Mouse (Mus musculus) forebrain, embryonic 12.5 days (tissue): ENCODE results near the gene Dnm3. TPM values are rescaled to one million over a fixed set of nuclear protein-coding genes. Genes with fewer than 3 reads are reported as not detected.

ENCODE experiments used
- ATAC-seq: fragments of 200-750 bp; cut with Nextera tagmentation; 2 replicates; pipeline ENCODE4 v1.8.0; 2017; ENCODE audit warnings: moderate TSS enrichment; ENCODE audit not compliant: low FRiP score
- H3K27ac ChIP-seq: fragments of 300-500 bp; sonication (generic); 2 replicates; pipeline ENCODE4 v1.5.1; 2016; ENCODE audit warnings: mild to moderate bottlenecking
- H3K27me3 ChIP-seq: fragments of 300-500 bp; sonication (generic); 2 replicates; pipeline ENCODE4 v1.6.1; 2016; ENCODE audit warnings: mild to moderate bottlenecking
- H3K36me3 ChIP-seq: fragments of 300-500 bp; sonication (generic); replicated peaks from 2 replicates; pipeline ENCODE4 v1.6.1; 2016; ENCODE audit warnings: mild to moderate bottlenecking
- H3K4me1 ChIP-seq: fragments of 300-500 bp; sonication (generic); 2 replicates; pipeline ENCODE4 v1.6.1; 2016
- H3K4me2 ChIP-seq: fragments of 300-500 bp; sonication (generic); 2 replicates; pipeline ENCODE4 v1.6.1; 2016; ENCODE audit warnings: mild to moderate bottlenecking, moderate library complexity
- H3K4me3 ChIP-seq: fragments of 300-500 bp; sonication (generic); replicated peaks from 2 replicates; pipeline ENCODE4 v1.5.1; 2016; ENCODE audit warnings: mild to moderate bottlenecking
- H3K9ac ChIP-seq: fragments of 300-500 bp; sonication (generic); 2 replicates; pipeline ENCODE4 v1.6.1; 2016; ENCODE audit warnings: mild to moderate bottlenecking
- H3K9me3 ChIP-seq: fragments of 300-500 bp; sonication (generic); 2 replicates; pipeline ENCODE4 v1.6.1; 2016
- WGBS: fragments of 180-500 bp; shearing (Covaris S2); methylation state at CpG from one replicate; pipeline ENCODE4 v1.1.7; 2016; 5-methylcytosine and 5-hydroxymethylcytosine counted together
- polyA plus RNA-seq: library from polyadenylated mRNA; unstranded; fragments of >200 nt; fragmentation: Nextera tagmentation; extraction: Ambion mirVana; gene quantifications from 2 replicates; pipeline ENCODE4 v1.2.1, GENCODE M21; 2016

Gene Dnm3
- polyA plus RNA-seq, 1 experiment from 2014 or later = 12.1 TPM

GRCm38 (mm10) chr1:162158486-162158885, 319.3 kb downstream of the Dnm3 start:
- WGBS = 70% methylated on average over 2 of the region's 2 CpGs

GRCm38 (mm10) chr1:162157659-162158058, 320.2 kb downstream of the Dnm3 start:
- Histone ChIP-seq H3K27ac (no peak overlapping the region), H3K4me2 (no peak overlapping the region), H3K9me3 (no peaks in the 10 kb centered on the region), H3K4me3 (no peak overlapping the region), H3K4me1 (peaks cover 8% of the 10 kb centered on the region; the same call in 1 of the 2 replicates), H3K27me3 (no peaks in the 10 kb centered on the region), H3K9ac (no peak overlapping the region), H3K36me3 (no peaks in the 10 kb centered on the region)
- WGBS = 92% methylated on average over 5 of the region's 5 CpGs
- no peak for ATAC-seq

More at GRCm38 (mm10) chr1:162158486-162158885, 319.3 kb downstream of the Dnm3 start:
- Histone ChIP-seq H3K27me3 (no peaks in the 10 kb centered on the region), H3K9me3 (no peaks in the 10 kb centered on the region), H3K36me3 (no peaks in the 10 kb centered on the region), H3K4me1 (peaks cover 8% of the 10 kb centered on the region; the same call in 1 of the 2 replicates), H3K4me3 (no peak overlapping the region), H3K4me2 (no peak overlapping the region), H3K9ac (no peak overlapping the region), H3K27ac (no peak overlapping the region)
- ATAC-seq = no peak

- Histone ChIP-seq H3K4me2 (no peak overlapping the region), H3K4me3 (no peak overlapping the region), H3K27me3 (no peaks in the 10 kb centered on the region), H3K9ac (no peak overlapping the region), H3K27ac (no peak overlapping the region), H3K9me3 (no peaks in the 10 kb centered on the region), H3K4me1 (no peaks in the 10 kb centered on the region), H3K36me3 (no peaks in the 10 kb centered on the region)
- 71% methylated on average over 5 of the region's 5 CpGs for WGBS
- no peak for ATAC-seq
Measured at GRCm38 (mm10) chr1:162156873-162157272, 321.0 kb downstream of the Dnm3 start.

- no peak overlapping the region for H3K4me3 ChIP-seq
- H3K9ac ChIP-seq = no peak overlapping the region
- WGBS = 87% methylated on average over 3 of the region's 3 CpGs
- no peak for ATAC-seq
- no peaks in the 10 kb centered on the region for H3K27me3 ChIP-seq
- H3K4me2 ChIP-seq = no peak overlapping the region
- H3K36me3 ChIP-seq = no peaks in the 10 kb centered on the region
- no peak overlapping the region for H3K27ac ChIP-seq
- no peaks in the 10 kb centered on the region for H3K4me1 ChIP-seq
- no peaks in the 10 kb centered on the region for H3K9me3 ChIP-seq
Measured at GRCm38 (mm10) chr1:162155546-162155945, 322.3 kb downstream of the Dnm3 start.

- H3K4me1 ChIP-seq = no peaks in the 10 kb centered on the region
- no peaks in the 10 kb centered on the region for H3K36me3 ChIP-seq
- 90% methylated on average over 5 of the region's 5 CpGs for WGBS
- no peaks in the 10 kb centered on the region for H3K9me3 ChIP-seq
- no peak for ATAC-seq
- H3K9ac ChIP-seq = no peak overlapping the region
- no peaks in the 10 kb centered on the region for H3K27me3 ChIP-seq
- no peak overlapping the region for H3K27ac ChIP-seq
- no peak overlapping the region for H3K4me3 ChIP-seq
- H3K4me2 ChIP-seq = no peak overlapping the region
Measured at GRCm38 (mm10) chr1:162153118-162153517, 324.7 kb downstream of the Dnm3 start.

- no peak overlapping the region for H3K4me3 ChIP-seq
- H3K4me1 ChIP-seq = no peaks in the 10 kb centered on the region
- H3K36me3 ChIP-seq = no peaks in the 10 kb centered on the region
- no peak overlapping the region for H3K27ac ChIP-seq
- ATAC-seq = no peak
- H3K9me3 ChIP-seq = no peaks in the 10 kb centered on the region
- 93% methylated on average over 3 of the region's 3 CpGs for WGBS
- H3K4me2 ChIP-seq = no peak overlapping the region
- no peaks in the 10 kb centered on the region for H3K27me3 ChIP-seq
- no peak overlapping the region for H3K9ac ChIP-seq
Measured at GRCm38 (mm10) chr1:162149730-162150129, 328.1 kb downstream of the Dnm3 start.

- H3K27me3 ChIP-seq = no peaks in the 10 kb centered on the region
- H3K27ac ChIP-seq = no peak overlapping the region
- no peaks in the 10 kb centered on the region for H3K36me3 ChIP-seq
- H3K9me3 ChIP-seq = no peaks in the 10 kb centered on the region
- ATAC-seq = no peak
- no peak overlapping the region for H3K4me3 ChIP-seq
- H3K4me2 ChIP-seq = no peak overlapping the region
- H3K4me1 ChIP-seq = no peaks in the 10 kb centered on the region
- 93% methylated on average over 3 of the region's 3 CpGs for WGBS
- no peak overlapping the region for H3K9ac ChIP-seq
Measured at GRCm38 (mm10) chr1:162147554-162147953, 330.3 kb downstream of the Dnm3 start.

- Histone ChIP-seq H3K4me2 (no peak overlapping the region), H3K27me3 (no peaks in the 10 kb centered on the region), H3K4me1 (no peaks in the 10 kb centered on the region), H3K36me3 (no peaks in the 10 kb centered on the region), H3K9me3 (no peaks in the 10 kb centered on the region), H3K9ac (no peak overlapping the region), H3K4me3 (no peak overlapping the region), H3K27ac (no peak overlapping the region)
- WGBS = 80% methylated on average over 5 of the region's 6 CpGs
- ATAC-seq = no peak
Measured at GRCm38 (mm10) chr1:162145748-162146147, 332.1 kb downstream of the Dnm3 start.

GRCm38 (mm10) chr1:162144992-162145391, 332.8 kb downstream of the Dnm3 start:
- Histone ChIP-seq H3K4me3 (no peak overlapping the region), H3K9ac (no peak overlapping the region), H3K36me3 (no peaks in the 10 kb centered on the region), H3K9me3 (no peaks in the 10 kb centered on the region), H3K27me3 (no peaks in the 10 kb centered on the region), H3K4me1 (no peaks in the 10 kb centered on the region), H3K4me2 (no peak overlapping the region), H3K27ac (no peak overlapping the region)
- ATAC-seq = no peak
- WGBS = 71% methylated on average over 1 of the region's 1 CpGs

- ATAC-seq = no peak
Measured at GRCm38 (mm10) chr1:162143974-162144912, 333.6 kb downstream of the Dnm3 start.

GRCm38 (mm10) chr1:162142285-162142684, 335.5 kb downstream of the Dnm3 start:
- no peaks in the 10 kb centered on the region for H3K9me3 ChIP-seq
- 83% methylated on average over 7 of the region's 7 CpGs for WGBS
- H3K27ac ChIP-seq = no peak overlapping the region
- H3K9ac ChIP-seq = no peak overlapping the region
- H3K4me2 ChIP-seq = no peak overlapping the region
- no peaks in the 10 kb centered on the region for H3K4me1 ChIP-seq
- ATAC-seq = no peak
- H3K27me3 ChIP-seq = no peaks in the 10 kb centered on the region
- no peaks in the 10 kb centered on the region for H3K36me3 ChIP-seq
- H3K4me3 ChIP-seq = no peak overlapping the region

More at GRCm38 (mm10) chr1:162143974-162144912, 333.6 kb downstream of the Dnm3 start:
- Histone ChIP-seq H3K4me3 (no peak overlapping the region), H3K27me3 (no peaks in the 10 kb centered on the region), H3K9me3 (no peaks in the 10 kb centered on the region), H3K27ac (no peak overlapping the region), H3K9ac (no peak overlapping the region), H3K4me2 (no peak overlapping the region), H3K4me1 (no peaks in the 10 kb centered on the region), H3K36me3 (no peaks in the 10 kb centered on the region)
- WGBS = 51% methylated on average over 6 of the region's 6 CpGs

- H3K4me2 ChIP-seq = no peak overlapping the region
- no peak overlapping the region for H3K27ac ChIP-seq
- no peaks in the 10 kb centered on the region for H3K36me3 ChIP-seq
- H3K9ac ChIP-seq = no peak overlapping the region
- WGBS = 31% methylated on average over 4 of the region's 4 CpGs
- no peak for ATAC-seq
- H3K4me1 ChIP-seq = peaks cover 10% of the 10 kb centered on the region
- H3K9me3 ChIP-seq = no peaks in the 10 kb centered on the region
- H3K4me3 ChIP-seq = no peak overlapping the region
- H3K27me3 ChIP-seq = no peaks in the 10 kb centered on the region
Measured at GRCm38 (mm10) chr1:162136328-162136727, 341.5 kb downstream of the Dnm3 start.
